Mouse (Mus musculus) lung, adult 2 months (tissue): ENCODE measurements at regions not wholly inside any gene's neighbourhood (a gene's known extent, or its start where the extent isn't known, plus 50 kb on each side); places are given as distances from the start of the nearest gene placed in this dataset.

Experiments
- CTCF ChIP-seq: fragments of 200-500 bp; IDR thresholded peaks from 2 replicates; pipeline ENCODE4 v1.5.1; 2011; ENCODE audit warnings: mild to moderate bottlenecking, low read length, control low read depth; ENCODE audit not compliant: insufficient read depth
- POLR2A ChIP-seq: fragments of 200-500 bp; IDR thresholded peaks from 2 replicates; pipeline ENCODE4 v1.6.1; 2011; ENCODE audit warnings: low read depth, mild to moderate bottlenecking, control low read depth, low read length, borderline replicate concordance; ENCODE audit errors: extremely low read depth

- no peak for TF ChIP-seq CTCF
- TF ChIP-seq POLR2A = no peak
Observed at GRCm38 (mm10) chr13:32581598-32581997, 202.2 kb downstream of the Mylk4 start.
